Mouse (Mus musculus): ENCODE measurements around the gene Camsap2. TPM values are rescaled to one million over a fixed set of nuclear protein-coding genes. Genes with fewer than 3 reads are reported as not detected.

The Camsap2 gene
- polyA plus RNA-seq, 1 experiment from 2014 or later, result 23.7 TPM

GRCm38 (mm10) chr1:136379261-136379660, 33.4 kb upstream of the Camsap2 start:
- ATAC-seq (replicated peaks; ENCODE audit: insufficient number of reproducible peaks, low FRiP score, low TSS enrichment, low read depth) (no peak), DNase-seq (ENCODE audit: low spot score) (no peak)
- 86% methylated on average over 7 of the region's 7 CpGs for WGBS
- Histone ChIP-seq H3K36me3 (replicated peaks; ENCODE audit: control insufficient read depth, insufficient read depth, low read depth, low read length) (no peaks in the 10 kb centered on the region), H3K9me3 (replicated peaks; ENCODE audit: control insufficient read depth, low read length) (no peaks in the 10 kb centered on the region), H3K4me3 (ENCODE audit: low read depth, low read length) (no peak overlapping the region), H3K9ac (replicated peaks; ENCODE audit: low read length) (no peak overlapping the region), H3K27me3 (ENCODE audit: control insufficient read depth, insufficient read depth, low read length) (no peaks in the 10 kb centered on the region), H3K27ac (replicated peaks; ENCODE audit: low read depth, low read length) (no peak overlapping the region), H3K4me1 (ENCODE audit: control insufficient read depth, insufficient read depth, low read length) (no peaks in the 10 kb centered on the region), H3K4me2 (ENCODE audit: low read depth, low read length) (no peak overlapping the region)

- Histone ChIP-seq H3K9ac (replicated peaks; ENCODE audit: low read length) (no peak overlapping the region), H3K36me3 (replicated peaks; ENCODE audit: control insufficient read depth, insufficient read depth, low read depth, low read length) (no peaks in the 10 kb centered on the region), H3K27me3 (ENCODE audit: control insufficient read depth, insufficient read depth, low read length) (no peaks in the 10 kb centered on the region), H3K4me1 (ENCODE audit: control insufficient read depth, insufficient read depth, low read length) (no peaks in the 10 kb centered on the region), H3K4me3 (ENCODE audit: low read depth, low read length) (no peak overlapping the region), H3K27ac (replicated peaks; ENCODE audit: low read depth, low read length) (no peak overlapping the region), H3K9me3 (replicated peaks; ENCODE audit: control insufficient read depth, low read length) (no peaks in the 10 kb centered on the region), H3K4me2 (ENCODE audit: low read depth, low read length) (no peak overlapping the region)
- 82% methylated on average over 3 of the region's 3 CpGs for WGBS
- DNase-seq (ENCODE audit: low spot score) (no peak), ATAC-seq (replicated peaks; ENCODE audit: insufficient number of reproducible peaks, low FRiP score, low TSS enrichment, low read depth) (no peak)
These were observed 20.1 kb upstream of the Camsap2 start for GRCm38 (mm10) chr1:136365986-136366385.

GRCm38 (mm10) chr1:136364711-136365110, 18.8 kb upstream of the Camsap2 start:
- H3K9ac ChIP-seq (replicated peaks; ENCODE audit: low read length), result no peak overlapping the region
- no peak overlapping the region for H3K4me2 ChIP-seq (ENCODE audit: low read depth, low read length)
- H3K27ac ChIP-seq (replicated peaks; ENCODE audit: low read depth, low read length), result no peak overlapping the region
- no peaks in the 10 kb centered on the region for H3K36me3 ChIP-seq (replicated peaks; ENCODE audit: control insufficient read depth, insufficient read depth, low read depth, low read length)
- H3K9me3 ChIP-seq (replicated peaks; ENCODE audit: control insufficient read depth, low read length), result no peaks in the 10 kb centered on the region
- DNase-seq (ENCODE audit: low spot score) (no peak), ATAC-seq (replicated peaks; ENCODE audit: insufficient number of reproducible peaks, low FRiP score, low TSS enrichment, low read depth) (no peak)
- no peaks in the 10 kb centered on the region for H3K27me3 ChIP-seq (ENCODE audit: control insufficient read depth, insufficient read depth, low read length)
- H3K4me1 ChIP-seq (ENCODE audit: control insufficient read depth, insufficient read depth, low read length), result no peaks in the 10 kb centered on the region
- 63% methylated on average over 17 of the region's 19 CpGs for WGBS
- no peak overlapping the region for H3K4me3 ChIP-seq (ENCODE audit: low read depth, low read length)

- WGBS, result 59% methylated on average over 6 of the region's 6 CpGs
- no peak for ATAC-seq (replicated peaks; ENCODE audit: insufficient number of reproducible peaks, low FRiP score, low TSS enrichment, low read depth)
These were observed 17.1 kb upstream of the Camsap2 start for GRCm38 (mm10) chr1:136363035-136363434.

GRCm38 (mm10) chr1:136362567-136362966, 16.7 kb upstream of the Camsap2 start:
- Histone ChIP-seq H3K4me2 (ENCODE audit: low read depth, low read length) (no peak overlapping the region), H3K27ac (replicated peaks; ENCODE audit: low read depth, low read length) (no peak overlapping the region), H3K27me3 (ENCODE audit: control insufficient read depth, insufficient read depth, low read length) (no peaks in the 10 kb centered on the region), H3K9me3 (replicated peaks; ENCODE audit: control insufficient read depth, low read length) (no peaks in the 10 kb centered on the region), H3K9ac (replicated peaks; ENCODE audit: low read length) (no peak overlapping the region), H3K4me1 (ENCODE audit: control insufficient read depth, insufficient read depth, low read length) (no peaks in the 10 kb centered on the region), H3K4me3 (ENCODE audit: low read depth, low read length) (no peak overlapping the region), H3K36me3 (replicated peaks; ENCODE audit: control insufficient read depth, insufficient read depth, low read depth, low read length) (no peaks in the 10 kb centered on the region)
- no peak for ATAC-seq (replicated peaks; ENCODE audit: insufficient number of reproducible peaks, low FRiP score, low TSS enrichment, low read depth)
- WGBS, result 31% methylated on average over 8 of the region's 8 CpGs
- DNase-seq (ENCODE audit: low spot score), result peak; percentile 30

More at GRCm38 (mm10) chr1:136363035-136363434, 17.1 kb upstream of the Camsap2 start:
- H3K27ac ChIP-seq (replicated peaks; ENCODE audit: low read depth, low read length), result no peak overlapping the region
- H3K4me1 ChIP-seq (ENCODE audit: control insufficient read depth, insufficient read depth, low read length), result no peaks in the 10 kb centered on the region
- no peaks in the 10 kb centered on the region for H3K36me3 ChIP-seq (replicated peaks; ENCODE audit: control insufficient read depth, insufficient read depth, low read depth, low read length)
- H3K27me3 ChIP-seq (ENCODE audit: control insufficient read depth, insufficient read depth, low read length), result no peaks in the 10 kb centered on the region
- no peaks in the 10 kb centered on the region for H3K9me3 ChIP-seq (replicated peaks; ENCODE audit: control insufficient read depth, low read length)
- H3K4me2 ChIP-seq (ENCODE audit: low read depth, low read length), result no peak overlapping the region
- no peak overlapping the region for H3K4me3 ChIP-seq (ENCODE audit: low read depth, low read length)
- DNase-seq (ENCODE audit: low spot score), result no peak
- no peak overlapping the region for H3K9ac ChIP-seq (replicated peaks; ENCODE audit: low read length)

- H3K9me3 ChIP-seq (replicated peaks; ENCODE audit: control insufficient read depth, low read length), result no peaks in the 10 kb centered on the region
- no peak for ATAC-seq (replicated peaks; ENCODE audit: insufficient number of reproducible peaks, low FRiP score, low TSS enrichment, low read depth)
- 69% methylated on average over 2 of the region's 2 CpGs for WGBS
- H3K27me3 ChIP-seq (ENCODE audit: control insufficient read depth, insufficient read depth, low read length), result no peaks in the 10 kb centered on the region
- H3K4me3 ChIP-seq (ENCODE audit: low read depth, low read length), result no peak overlapping the region
- no peaks in the 10 kb centered on the region for H3K36me3 ChIP-seq (replicated peaks; ENCODE audit: control insufficient read depth, insufficient read depth, low read depth, low read length)
- no peak overlapping the region for H3K9ac ChIP-seq (replicated peaks; ENCODE audit: low read length)
- no peaks in the 10 kb centered on the region for H3K4me1 ChIP-seq (ENCODE audit: control insufficient read depth, insufficient read depth, low read length)
- DNase-seq (ENCODE audit: low spot score), result no peak
- H3K27ac ChIP-seq (replicated peaks; ENCODE audit: low read depth, low read length), result no peak overlapping the region
- H3K4me2 ChIP-seq (ENCODE audit: low read depth, low read length), result no peak overlapping the region
These were observed 15.5 kb upstream of the Camsap2 start for GRCm38 (mm10) chr1:136361373-136361772.

GRCm38 (mm10) chr1:136360909-136361308, 15.0 kb upstream of the Camsap2 start:
- H3K4me1 ChIP-seq (ENCODE audit: control insufficient read depth, insufficient read depth, low read length), result no peaks in the 10 kb centered on the region
- no peaks in the 10 kb centered on the region for H3K36me3 ChIP-seq (replicated peaks; ENCODE audit: control insufficient read depth, insufficient read depth, low read depth, low read length)
- H3K9me3 ChIP-seq (replicated peaks; ENCODE audit: control insufficient read depth, low read length), result no peaks in the 10 kb centered on the region
- no peaks in the 10 kb centered on the region for H3K27me3 ChIP-seq (ENCODE audit: control insufficient read depth, insufficient read depth, low read length)
- DNase-seq (ENCODE audit: low spot score) (no peak), ATAC-seq (replicated peaks; ENCODE audit: insufficient number of reproducible peaks, low FRiP score, low TSS enrichment, low read depth) (no peak)
- WGBS, result 89% methylated on average over 6 of the region's 6 CpGs
- no peak overlapping the region for H3K27ac ChIP-seq (replicated peaks; ENCODE audit: low read depth, low read length)
- no peak overlapping the region for H3K4me2 ChIP-seq (ENCODE audit: low read depth, low read length)
- H3K9ac ChIP-seq (replicated peaks; ENCODE audit: low read length), result no peak overlapping the region
- no peak overlapping the region for H3K4me3 ChIP-seq (ENCODE audit: low read depth, low read length)

- Histone ChIP-seq H3K9ac (replicated peaks; ENCODE audit: low read length) (no peak overlapping the region), H3K4me1 (ENCODE audit: control insufficient read depth, insufficient read depth, low read length) (no peaks in the 10 kb centered on the region), H3K4me3 (ENCODE audit: low read depth, low read length) (no peak overlapping the region), H3K27me3 (ENCODE audit: control insufficient read depth, insufficient read depth, low read length) (no peaks in the 10 kb centered on the region), H3K9me3 (replicated peaks; ENCODE audit: control insufficient read depth, low read length) (no peaks in the 10 kb centered on the region), H3K36me3 (replicated peaks; ENCODE audit: control insufficient read depth, insufficient read depth, low read depth, low read length) (no peaks in the 10 kb centered on the region), H3K4me2 (ENCODE audit: low read depth, low read length) (no peak overlapping the region), H3K27ac (replicated peaks; ENCODE audit: low read depth, low read length) (no peak overlapping the region)
- 80% methylated on average over 7 of the region's 7 CpGs for WGBS
- ATAC-seq (replicated peaks; ENCODE audit: insufficient number of reproducible peaks, low FRiP score, low TSS enrichment, low read depth) (no peak), DNase-seq (ENCODE audit: low spot score) (no peak)
These were observed 13.0 kb upstream of the Camsap2 start for GRCm38 (mm10) chr1:136358841-136359360.

Data from embryonic facial prominence, embryonic 11.5 days (tissue).